In genomic region chr15:62970566-62970965, GRCm38 (mm10) we compare ENCODE assay signal across 27 mouse cellular contexts.
"Had no signal": no experiment of that assay in that cellular context is flagged by ENCODE, and none has a peak within 500 bp of the region (broad histone marks: within the 10 kb centered on the region; RNA-seq: fewer than 3 reads in every experiment).

No protein-coding gene starts in this region.

- H3K36me3 ChIP-seq: embryonic facial prominence, embryonic 10.5 days; embryonic facial prominence, embryonic 12.5 days; embryonic facial prominence, embryonic 13.5 days; embryonic facial prominence, embryonic 15.5 days; forebrain, embryonic 10.5 days; forebrain, embryonic 12.5 days; forebrain, embryonic 15.5 days; heart, embryonic 10.5 days had no signal

- DNase-seq: cerebellum, adult 9-11 months; cerebellum, postnatal 10 days; cerebellum, postnatal 14 days; cerebellum, postnatal 25 days; cerebellum, postnatal 36 days; embryo, embryonic 11 days; forebrain, postnatal 0 days; gastrocnemius, adult 2 months; gastrocnemius, postnatal 10 days; gastrocnemius, postnatal 14 days; gastrocnemius, postnatal 25 days; gastrocnemius, postnatal 36 days; heart, adult 11 months; heart, adult 18-20 months; heart, adult 2 months had no signal

- H3K9me3 ChIP-seq: embryonic facial prominence, embryonic 10.5 days; embryonic facial prominence, embryonic 12.5 days; embryonic facial prominence, embryonic 13.5 days; embryonic facial prominence, embryonic 15.5 days; forebrain, embryonic 10.5 days; forebrain, embryonic 12.5 days; forebrain, embryonic 13.5 days; forebrain, embryonic 15.5 days; heart, embryonic 10.5 days had no signal

- H3K9ac ChIP-seq: embryonic facial prominence, embryonic 12.5 days; embryonic facial prominence, embryonic 13.5 days; embryonic facial prominence, embryonic 15.5 days; forebrain, embryonic 12.5 days; forebrain, embryonic 13.5 days; forebrain, embryonic 15.5 days; forebrain, postnatal 0 days had no signal

- H3K4me1 ChIP-seq: embryonic facial prominence, embryonic 12.5 days; embryonic facial prominence, embryonic 13.5 days; embryonic facial prominence, embryonic 15.5 days; forebrain, embryonic 10.5 days; forebrain, embryonic 12.5 days; forebrain, embryonic 13.5 days; forebrain, embryonic 15.5 days; heart, embryonic 10.5 days had no signal

- H3K4me3 ChIP-seq: embryonic facial prominence, embryonic 10.5 days; embryonic facial prominence, embryonic 12.5 days; embryonic facial prominence, embryonic 13.5 days; embryonic facial prominence, embryonic 15.5 days; erythroblast, embryonic 14.5 days; forebrain, embryonic 10.5 days; forebrain, embryonic 12.5 days; forebrain, embryonic 13.5 days; forebrain, embryonic 15.5 days; gastrocnemius, adult 2 months; heart, adult 2 months; heart, embryonic 10.5 days had no signal

- ATAC-seq: forebrain, embryonic 13.5 days; forebrain, embryonic 14.5 days; forebrain, embryonic 15.5 days; forebrain, embryonic 16.5 days; forebrain, postnatal 0 days had no signal

- H3K27ac ChIP-seq: embryonic facial prominence, embryonic 10.5 days; embryonic facial prominence, embryonic 12.5 days; embryonic facial prominence, embryonic 13.5 days; embryonic facial prominence, embryonic 15.5 days; forebrain, embryonic 10.5 days; forebrain, embryonic 12.5 days; forebrain, embryonic 13.5 days; forebrain, embryonic 15.5 days; gastrocnemius, adult 2 months; heart, adult 2 months; heart, embryonic 10.5 days had no signal

- H3K4me2 ChIP-seq: embryonic facial prominence, embryonic 12.5 days; embryonic facial prominence, embryonic 13.5 days; embryonic facial prominence, embryonic 15.5 days; forebrain, embryonic 12.5 days; forebrain, embryonic 13.5 days; forebrain, embryonic 15.5 days had no signal

- H3K27me3 ChIP-seq: embryonic facial prominence, embryonic 12.5 days; embryonic facial prominence, embryonic 13.5 days; embryonic facial prominence, embryonic 15.5 days; forebrain, embryonic 12.5 days; forebrain, embryonic 13.5 days; forebrain, embryonic 15.5 days had no signal
